18 mouse cellular contexts compared by ENCODE assay signal in genomic region chr7:65645996-65646395, GRCm38 (mm10). TPM values are rescaled to one million over a fixed set of nuclear protein-coding genes. Genes with fewer than 3 reads are reported as not detected.
DNase-seq lines count a peak whose midpoint lies in the region; ATAC-seq lines count a peak whose summit lies in the region.
"Had no signal": no experiment of that assay in that cellular context is flagged by ENCODE, and none has a peak within 500 bp of the region (broad histone marks: within the 10 kb centered on the region; RNA-seq: fewer than 3 reads in every experiment).

No protein-coding gene starts in this region.

- H3K4me1 ChIP-seq in heart, embryonic 14.5 days (ENCODE audit: control insufficient read depth in 2 of 2, insufficient read depth in 2 of 2, low read length in 2 of 2), result peaks cover 3 to 7% of the 10 kb centered on the region in 2 experiments; a peak in 2 of 4 replicates
- H3K4me1 ChIP-seq in neural tube, embryonic 12.5 days, result no peaks in the 10 kb centered on the region

- DNase-seq in cerebellum, adult 8-10 months, result peak; percentile 6
- DNase-seq in cerebellum, postnatal 10 days, result no peak
- no peak for DNase-seq in heart, postnatal 36 days
- no peak for DNase-seq in neural tube, embryonic 10.5 days (ENCODE audit: extremely low spot score, low spot score)
- no peak for DNase-seq in ovary, postnatal 10 days (ENCODE audit: low spot score)
- no peak for DNase-seq in frontal cortex, postnatal 14 days (ENCODE audit: low spot score in 2 of 2)
- DNase-seq: adrenal gland, adult 8-10 months; gastrocnemius, postnatal 10 days; kidney, adult 11 months; kidney, postnatal 4 days; layer of hippocampus, postnatal 36 days; lung, postnatal 10 days; right cerebral cortex, adult 18-20 months; spleen, adult 18-20 months; thymus, postnatal 25 days had no signal

- no peak overlapping the region for H3K4me3 ChIP-seq in heart, embryonic 14.5 days (ENCODE audit: control insufficient read depth in 1 of 2, insufficient read depth in 1 of 2, low read depth in 1 of 2, low read length in 2 of 2)
- no peak overlapping the region for H3K4me3 ChIP-seq in neural tube, embryonic 12.5 days

- WGBS in heart, embryonic 14.5 days, result 82% methylated on average over 8 of the region's 8 CpGs
- 82% methylated on average over 8 of the region's 8 CpGs for WGBS in neural tube, embryonic 12.5 days

- H3K27ac ChIP-seq in heart, embryonic 14.5 days (replicated peaks in 1 of 2; ENCODE audit: control insufficient read depth in 1 of 2, insufficient read depth in 1 of 2, low read depth in 2 of 2, low read length in 2 of 2), result no peak overlapping the region
- H3K27ac ChIP-seq in neural tube, embryonic 12.5 days, result no peak overlapping the region

- peak overlapping the region; percentile 82 for H3K4me2 ChIP-seq in heart, embryonic 14.5 days (ENCODE audit: low read length)
- H3K4me2 ChIP-seq in neural tube, embryonic 12.5 days (replicated peaks), result 0 out of 2 replicates have a peak overlapping the region, but pooled peaks have one; percentile 3

- peaks cover 8% of the 10 kb centered on the region for H3K9me3 ChIP-seq in heart, embryonic 14.5 days (ENCODE audit: control insufficient read depth, low read length)
- no peaks in the 10 kb centered on the region for H3K9me3 ChIP-seq in neural tube, embryonic 12.5 days

- intact Hi-C loops in heart, postnatal 36 days (cut with DNase I), result no loop called here

- no peak for ATAC-seq in heart, embryonic 14.5 days (ENCODE audit: insufficient number of reproducible peaks, insufficient read depth, low FRiP score, low read depth)
- no peak for ATAC-seq in neural tube, embryonic 12.5 days (ENCODE audit: low FRiP score, low read depth)
- ATAC-seq: midbrain, embryonic 13.5 days had no signal

- peak overlapping the region; percentile 10; the same call in 1 of the 2 replicates for H3K9ac ChIP-seq in heart, embryonic 14.5 days (ENCODE audit: low read length)
- H3K9ac ChIP-seq in neural tube, embryonic 12.5 days, result no peak overlapping the region

- H3K27me3 ChIP-seq in heart, embryonic 14.5 days (ENCODE audit: control insufficient read depth, insufficient read depth, low read length), result peaks cover 7% of the 10 kb centered on the region; the same call in 1 of the 2 replicates
- 0 out of 2 replicates have a peak, but pooled peaks cover 5% of the 10 kb centered on the region for H3K27me3 ChIP-seq in neural tube, embryonic 12.5 days (replicated peaks)

- H3K36me3 ChIP-seq in heart, embryonic 14.5 days (ENCODE audit: control insufficient read depth, insufficient read depth, low read length), result peaks cover 33% of the 10 kb centered on the region
- H3K36me3 ChIP-seq in neural tube, embryonic 12.5 days, result peaks cover 14% of the 10 kb centered on the region; the same call in 1 of the 2 replicates

RNA-seq across cellular contexts. Expression of gene Tarsl2, which starts 1.3 kb away (rescaled TPM):
- 23.0 and 25.3 TPM in 2 replicates for polyA plus RNA-seq in heart, embryonic 14.5 days (2014; fragmentation: Nextera tagmentation; extraction: Ambion mirVana)
- total RNA-seq in heart, postnatal 36 days (2021), result 10 to 100 TPM; 33.8 to 36.7 TPM
- 12.4 and 14.1 TPM in 2 replicates for polyA plus RNA-seq in neural tube, embryonic 12.5 days (2016; fragmentation: Nextera tagmentation; extraction: Ambion mirVana)

RNA-seq across cellular contexts. Expression of gene Tm2d3, which starts 45.0 kb away (rescaled TPM):
- 46.3 and 57.9 TPM in 2 replicates for polyA plus RNA-seq in heart, embryonic 14.5 days (2014; fragmentation: Nextera tagmentation; extraction: Ambion mirVana)
- total RNA-seq in heart, postnatal 36 days (2021), result 10 to 100 TPM; 18.2 to 19.0 TPM
- polyA plus RNA-seq in neural tube, embryonic 12.5 days (2016; fragmentation: Nextera tagmentation; extraction: Ambion mirVana), result 66.6 and 67.1 TPM in 2 replicates
